Mouse (Mus musculus) heart, embryonic 10.5 days (tissue): ENCODE data around the gene Snrnp48. TPM values are rescaled to one million over a fixed set of nuclear protein-coding genes. Genes with fewer than 3 reads are reported as not detected.

Experiments
- polyA plus RNA-seq: library from polyadenylated mRNA; unstranded; fragments of >200 nt; fragmentation: Nextera tagmentation; extraction: Ambion mirVana; gene quantifications from 2 replicates; pipeline ENCODE4 v1.2.1, GENCODE M21; 2016

Gene Snrnp48
- polyA plus RNA-seq, 1 experiment from 2014 or later: 34.1 TPM

Other genes with a start within 250 kb of the Snrnp48 start
- gene Ssr1, start 210.7 kb upstream of the Snrnp48 start, polyA plus RNA-seq: 114 TPM in 2 replicates
- gene Riok1, start 167.9 kb upstream of the Snrnp48 start, polyA plus RNA-seq: 36.2 and 41.9 TPM in 2 replicates
- gene Cage1, start 167.9 kb upstream of the Snrnp48 start, polyA plus RNA-seq: 0.74 and 0.87 TPM in 2 replicates
- gene Dsp, start 53.6 kb upstream of the Snrnp48 start, polyA plus RNA-seq: 27.1 and 35.3 TPM in 2 replicates
- 1.1 and 2.1 TPM in 2 replicates for gene Bmp6, start 140.2 kb downstream of the Snrnp48 start, polyA plus RNA-seq